Mouse (Mus musculus): Measurements from ENCODE around the gene Gm10959. TPM values are rescaled to one million over a fixed set of nuclear protein-coding genes. Genes with fewer than 3 reads are reported as not detected.
A peak's percentile ranks its signal among the peaks of the same experiment; 100 is the strongest.
"Not testable (repeated sequence)": the region's sequence is repeated elsewhere in the genome, so short reads cannot be mapped to it uniquely, and the experiment has no call there.

Gm10959 gene
- not detected for polyA plus RNA-seq (2021)

GRCm38 (mm10) chr3:122919260-122919659 is at the start of gene Gm10959:
Gene Gm10959 (minus strand): TSS chr3:122919360.
- in situ Hi-C loops (cut with MboI; ENCODE audit: low pct_unique_long_range_greater_than_20kb) = loop anchor here (25.0 kb wide), 1 partner anchor 607 kb away; no protein-coding TSS in a partner anchor
- ATAC-seq = no peak
- DNase-seq (ENCODE audit: low read depth, low spot score) = no peak
- no peaks in the 10 kb centered on the region for H3K27me3 ChIP-seq
- TF ChIP-seq CTCF (IDR thresholded peaks at IDR 0.05) = no peak
- CTCF ChIA-PET = interaction anchor here (0.8 to 1.4 kb wide), 4 partner anchors 12 to 51 kb away, joined by 3 to 5 read pairs (median 3); no protein-coding TSS in a partner anchor
- POLR2A ChIA-PET = interaction anchor here (0.6 to 0.9 kb wide), 2 partner anchors 148 to 342 kb away, joined by 3 read pairs; no protein-coding TSS in a partner anchor

DNA sequence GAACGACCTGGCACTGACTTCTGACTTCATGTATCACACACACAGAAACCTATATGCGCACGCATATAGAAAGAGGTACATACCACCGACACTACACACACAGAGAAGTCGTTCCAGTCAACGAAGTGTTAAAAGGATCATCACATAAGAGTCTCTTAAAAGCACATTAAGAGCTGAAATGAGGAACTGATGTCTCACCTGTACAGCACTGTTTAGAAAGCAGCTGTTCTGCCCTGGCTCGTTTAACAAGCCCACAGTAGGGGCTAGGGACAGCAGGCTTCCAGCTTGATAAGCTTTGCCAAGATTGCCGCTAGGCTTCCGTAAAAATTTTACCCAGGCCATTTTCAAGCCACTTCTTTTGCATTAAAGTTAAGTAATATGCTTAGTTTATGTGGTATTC is 49.2 kb upstream of the Gm10959 start:
- no peak for TF ChIP-seq CTCF (IDR thresholded peaks at IDR 0.05)
- in situ Hi-C loops (cut with MboI; ENCODE audit: low pct_unique_long_range_greater_than_20kb) = no loop called here
- POLR2A ChIA-PET = interaction anchor here (1.0 kb wide), 1 partner anchor 15 kb away, joined by 3 read pairs; no protein-coding TSS in a partner anchor
- CTCF ChIA-PET = interaction anchor here (0.8 to 5.0 kb wide), 5 partner anchors 9 to 174 kb away, joined by 3 to 34 read pairs (median 3); no protein-coding TSS in a partner anchor
- DNase-seq (ENCODE audit: low read depth, low spot score) = no peak
- no peak for ATAC-seq
- no peaks in the 10 kb centered on the region for H3K27me3 ChIP-seq

GRCm38 (mm10) chr3:122964301-122964700 is 45.1 kb upstream of the Gm10959 start:
- ATAC-seq (no peak), DNase-seq (ENCODE audit: low read depth, low spot score) (no peak)
- CTCF ChIA-PET = interaction anchor here (0.9 to 5.0 kb wide), 6 partner anchors 8 to 152 kb away, joined by 3 to 34 read pairs (median 4); no protein-coding TSS in a partner anchor
- H3K27me3 ChIP-seq = no peaks in the 10 kb centered on the region
- POLR2A ChIA-PET = interaction anchor here (1.0 kb wide), 1 partner anchor 11 kb away, joined by 6 read pairs; no protein-coding TSS in a partner anchor
- TF ChIP-seq CTCF (IDR thresholded peaks at IDR 0.05) = no peak
- in situ Hi-C loops (cut with MboI; ENCODE audit: low pct_unique_long_range_greater_than_20kb) = no loop called here

- no peaks in the 10 kb centered on the region for H3K27me3 ChIP-seq
- CTCF ChIA-PET = interaction anchor here (0.7 to 1.0 kb wide), 3 partner anchors 11 to 166 kb away, joined by 3 to 4 read pairs (median 3); no protein-coding TSS in a partner anchor
- TF ChIP-seq CTCF (IDR thresholded peaks at IDR 0.05) = no peak
- no peak for ATAC-seq
- DNase-seq (ENCODE audit: low read depth, low spot score) = no peak
- POLR2A ChIA-PET = no interaction called here
- in situ Hi-C loops (cut with MboI; ENCODE audit: low pct_unique_long_range_greater_than_20kb) = no loop called here
These were observed 31.0 kb upstream of the Gm10959 start for GRCm38 (mm10) chr3:122950129-122950528.

DNA sequence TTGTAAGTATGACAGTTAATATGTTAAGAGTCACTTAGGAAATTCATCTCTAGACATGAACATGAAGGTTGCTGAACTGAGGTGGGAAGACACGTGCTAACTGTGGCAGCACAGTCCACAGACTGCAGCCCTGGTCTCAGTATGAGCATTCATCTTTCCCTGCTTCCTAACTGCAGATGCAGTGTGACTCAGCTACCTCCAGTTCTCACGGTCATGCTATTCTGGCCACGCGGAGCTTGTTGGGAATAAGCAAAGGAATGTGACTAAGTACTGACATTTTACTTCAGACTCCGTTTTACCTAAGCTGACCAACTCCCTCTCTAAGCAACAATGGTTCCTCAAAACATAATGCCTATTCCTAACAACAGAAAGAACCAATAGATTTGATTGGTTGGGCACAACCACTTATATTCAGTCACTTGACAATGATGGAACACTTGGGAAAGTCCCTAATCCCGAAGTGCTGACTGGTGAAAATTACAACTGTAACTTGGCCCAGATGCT is 24.3 kb upstream of the Gm10959 start:
- ChIA-PET CTCF (interaction anchor here (0.6 to 1.9 kb wide), 6 partner anchors 11 to 215 kb away, joined by 3 to 7 read pairs (median 4); no protein-coding TSS in a partner anchor), POLR2A (interaction anchor here (0.9 kb wide), 1 partner anchor 11 kb away, joined by 3 read pairs; no protein-coding TSS in a partner anchor)
- H3K27me3 ChIP-seq = no peaks in the 10 kb centered on the region
- no peak for DNase-seq (ENCODE audit: low read depth, low spot score)
- TF ChIP-seq CTCF (IDR thresholded peaks at IDR 0.05) = no peak
- no peak for ATAC-seq
- in situ Hi-C loops (cut with MboI; ENCODE audit: low pct_unique_long_range_greater_than_20kb) = loop anchor here (25.0 kb wide), 1 partner anchor 419 kb away; no protein-coding TSS in a partner anchor

DNA sequence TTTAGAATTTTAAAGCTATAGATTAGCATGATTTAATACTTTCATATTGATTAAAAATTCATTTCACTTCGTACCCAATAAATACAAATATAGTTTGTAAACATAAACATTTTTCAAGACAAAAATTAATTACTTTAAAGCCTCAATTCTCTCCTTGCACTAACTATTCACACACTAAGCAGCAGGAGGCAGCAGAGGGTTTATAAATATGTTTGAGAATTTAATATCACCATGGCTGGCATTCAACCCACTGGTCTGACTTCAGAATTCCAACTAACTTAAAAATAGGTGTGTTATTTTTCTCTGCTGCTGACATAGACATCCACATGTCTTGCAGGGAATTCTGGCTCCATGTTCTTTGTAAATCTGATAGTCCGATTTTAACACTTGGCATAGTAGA is 20.1 kb upstream of the Gm10959 start:
- ATAC-seq (no peak), DNase-seq (ENCODE audit: low read depth, low spot score) (no peak)
- POLR2A ChIA-PET = no interaction called here
- in situ Hi-C loops (cut with MboI; ENCODE audit: low pct_unique_long_range_greater_than_20kb) = loop anchor here (25.0 kb wide), 1 partner anchor 423 kb away; no protein-coding TSS in a partner anchor
- CTCF ChIA-PET = interaction anchor here (0.7 to 1.5 kb wide), 2 partner anchors 166 to 172 kb away, joined by 3 read pairs; no protein-coding TSS in a partner anchor
- TF ChIP-seq CTCF (IDR thresholded peaks at IDR 0.05) = peak; percentile 60
- H3K27me3 ChIP-seq = no peaks in the 10 kb centered on the region

DNA sequence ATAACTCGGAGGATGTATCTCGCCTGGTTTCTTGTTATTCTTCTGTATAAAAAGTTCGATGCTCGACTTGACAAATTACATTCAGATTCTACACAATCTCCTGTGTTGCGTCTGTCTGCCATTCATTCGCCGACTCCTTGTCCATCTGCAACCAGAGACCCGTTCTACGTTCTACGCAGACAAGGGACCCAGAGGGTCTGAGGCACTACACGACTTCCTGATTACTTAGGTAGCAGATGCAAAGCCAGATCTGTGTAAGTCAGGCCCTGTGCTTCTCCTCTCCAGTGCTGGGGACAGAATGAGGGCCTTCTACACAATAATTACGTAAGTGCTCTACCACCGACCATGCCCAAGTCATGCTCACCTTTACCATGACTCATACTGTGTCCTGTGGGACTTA is 18.0 kb upstream of the Gm10959 start:
- DNase-seq (ENCODE audit: low read depth, low spot score); ATAC-seq; H3K27me3 ChIP-seq: not testable (repeated sequence)
- ChIA-PET POLR2A (interaction anchor here (0.9 kb wide), 1 partner anchor 166 kb away, joined by 3 read pairs; no protein-coding TSS in a partner anchor), CTCF (interaction anchor here (1.9 kb wide), 1 partner anchor 10 kb away, joined by 5 read pairs; no protein-coding TSS in a partner anchor)
- in situ Hi-C loops (cut with MboI; ENCODE audit: low pct_unique_long_range_greater_than_20kb) = loop anchor here (25.0 kb wide), 1 partner anchor 425 kb away; no protein-coding TSS in a partner anchor

DNA sequence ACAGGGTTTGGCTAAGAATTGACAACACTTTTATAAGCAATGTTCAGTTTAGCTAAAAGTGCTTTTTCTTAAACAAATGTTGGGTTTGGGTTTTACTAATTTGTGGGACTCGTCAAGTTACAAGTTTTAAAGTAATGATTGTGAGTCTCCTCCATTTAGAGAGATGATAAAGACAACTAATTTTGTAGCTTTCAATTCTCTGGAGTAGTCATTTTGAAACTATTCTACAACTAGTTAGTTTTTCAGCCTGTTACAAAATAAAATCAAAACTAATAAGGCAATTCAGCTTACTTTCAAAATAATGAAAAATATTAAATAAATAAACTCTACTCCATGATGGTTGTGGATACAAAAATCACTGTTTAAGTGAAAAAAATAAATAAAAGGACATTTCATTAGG is 13.3 kb upstream of the Gm10959 start:
- no peak for TF ChIP-seq CTCF (IDR thresholded peaks at IDR 0.05)
- CTCF ChIA-PET = interaction anchor here (1.2 to 2.0 kb wide), 2 partner anchors 11 to 128 kb away, joined by 3 to 7 read pairs; no protein-coding TSS in a partner anchor
- no peaks in the 10 kb centered on the region for H3K27me3 ChIP-seq
- in situ Hi-C loops (cut with MboI; ENCODE audit: low pct_unique_long_range_greater_than_20kb) = loop anchor here (25.0 kb wide), 1 partner anchor 430 kb away; no protein-coding TSS in a partner anchor
- DNase-seq (ENCODE audit: low read depth, low spot score) (no peak), ATAC-seq (no peak)
- POLR2A ChIA-PET = interaction anchor here (1.7 kb wide), 1 partner anchor 11 kb away, joined by 3 read pairs; no protein-coding TSS in a partner anchor

GRCm38 (mm10) chr3:122929723-122930122 is 10.6 kb upstream of the Gm10959 start:
- no peak for DNase-seq (ENCODE audit: low read depth, low spot score)
- no peak for ATAC-seq
- H3K27me3 ChIP-seq = no peaks in the 10 kb centered on the region
- in situ Hi-C loops (cut with MboI; ENCODE audit: low pct_unique_long_range_greater_than_20kb) = loop anchor here (25.0 kb wide), 1 partner anchor 433 kb away; no protein-coding TSS in a partner anchor
- no peak for TF ChIP-seq CTCF (IDR thresholded peaks at IDR 0.05)
- CTCF ChIA-PET = no interaction called here
- POLR2A ChIA-PET = no interaction called here

- ChIA-PET CTCF (interaction anchor here (0.9 to 1.0 kb wide), 2 partner anchors 20 to 235 kb away, joined by 3 to 4 read pairs; no protein-coding TSS in a partner anchor), POLR2A (no interaction called here)
- ATAC-seq (peak; percentile 71), DNase-seq (ENCODE audit: low read depth, low spot score) (peak; percentile 92)
- no peak for TF ChIP-seq CTCF (IDR thresholded peaks at IDR 0.05)
- H3K27me3 ChIP-seq = no peaks in the 10 kb centered on the region
- in situ Hi-C loops (cut with MboI; ENCODE audit: low pct_unique_long_range_greater_than_20kb) = loop anchor here (25.0 kb wide), 1 partner anchor 612 kb away; no protein-coding TSS in a partner anchor
These were observed 5.1 kb upstream of the Gm10959 start, which contains the start of gene 1810037I17Rik for GRCm38 (mm10) chr3:122924009-122924914. Gene 1810037I17Rik (plus strand): TSS chr3:122924203.
